Mouse (Mus musculus): ENCODE data around the gene Mob3a.

The Mob3a gene

GRCm38 (mm10) chr10:80677942-80678436 lies 23.8 kb downstream of the Mob3a start, which contains the start of gene Mknk2:
Gene Mknk2, minus strand, starts transcription at chr10:80678112.
- peak; percentile 74 for DNase-seq (ENCODE audit: low spot score)

GRCm38 (mm10) chr10:80677128-80677875 lies 24.5 kb downstream of the Mob3a start:
- no peak for DNase-seq (ENCODE audit: low spot score)

- DNase-seq (ENCODE audit: low spot score): peak; percentile 96
Measured at GRCm38 (mm10) chr10:80676198-80676928, 25.4 kb downstream of the Mob3a start.

- no peak for DNase-seq (ENCODE audit: low spot score)
Measured at GRCm38 (mm10) chr10:80675405-80676197, 26.2 kb downstream of the Mob3a start.

- no peak for DNase-seq (ENCODE audit: low spot score)
Measured at GRCm38 (mm10) chr10:80674851-80675404, 26.8 kb downstream of the Mob3a start.

GRCm38 (mm10) chr10:80674161-80674711 lies 27.5 kb downstream of the Mob3a start:
- DNase-seq (ENCODE audit: low spot score): no peak

- no peak for DNase-seq (ENCODE audit: low spot score)
Measured at GRCm38 (mm10) chr10:80673690-80674089, 28.1 kb downstream of the Mob3a start.

GRCm38 (mm10) chr10:80671936-80672690 lies 29.7 kb downstream of the Mob3a start:
- no peak for DNase-seq (ENCODE audit: low spot score)

- no peak for DNase-seq (ENCODE audit: low spot score)
Measured at GRCm38 (mm10) chr10:80671251-80671650, 30.5 kb downstream of the Mob3a start.

GRCm38 (mm10) chr10:80670531-80670930 lies 31.2 kb downstream of the Mob3a start:
- DNase-seq (ENCODE audit: low spot score): no peak

- DNase-seq (ENCODE audit: low spot score): no peak
Measured at GRCm38 (mm10) chr10:80669737-80670485, 31.9 kb downstream of the Mob3a start.

- no peak for DNase-seq (ENCODE audit: low spot score)
Measured at GRCm38 (mm10) chr10:80669018-80669417, 32.8 kb downstream of the Mob3a start.

GRCm38 (mm10) chr10:80668614-80669013 lies 33.2 kb downstream of the Mob3a start:
- no peak for DNase-seq (ENCODE audit: low spot score)

- no peak for DNase-seq (ENCODE audit: low spot score)
Measured at GRCm38 (mm10) chr10:80666837-80667412, 34.9 kb downstream of the Mob3a start.

- no peak for DNase-seq (ENCODE audit: low spot score)
Measured at GRCm38 (mm10) chr10:80665981-80666733, 35.6 kb downstream of the Mob3a start.

- DNase-seq (ENCODE audit: low spot score): no peak
Measured at GRCm38 (mm10) chr10:80665459-80665858, 36.3 kb downstream of the Mob3a start.

- DNase-seq (ENCODE audit: low spot score): no peak
Measured at GRCm38 (mm10) chr10:80665016-80665380, 36.8 kb downstream of the Mob3a start.

- DNase-seq (ENCODE audit: low spot score): peak; percentile 65
Measured at GRCm38 (mm10) chr10:80664197-80665015, 37.4 kb downstream of the Mob3a start.

All from ovary, postnatal 10 days (tissue).